Mouse (Mus musculus) brain, embryonic 14.5 days (tissue): Measurements from ENCODE around the gene Tas2r131.
"Not testable (repeated sequence)": the region's sequence is repeated elsewhere in the genome, so short reads cannot be mapped to it uniquely, and the experiment has no call there.

Experiments used
- CTCF ChIP-seq: fragments of 200-500 bp; IDR thresholded peaks from 2 replicates; pipeline ENCODE4 v1.5.1; 2012; ENCODE audit warnings: inconsistent platforms, mild to moderate bottlenecking, moderate library complexity, borderline replicate concordance; ENCODE audit not compliant: insufficient read depth, insufficient read length; ENCODE audit errors: extremely low read depth
- POLR2A ChIP-seq: fragments of 200-500 bp; IDR thresholded peaks from 2 replicates; pipeline ENCODE4 v1.6.1; 2012; ENCODE audit warnings: mild to moderate bottlenecking, inconsistent platforms, borderline replicate concordance; ENCODE audit not compliant: poor library complexity, insufficient read depth, insufficient read length, severe bottlenecking; ENCODE audit errors: extremely low read depth

DNA sequence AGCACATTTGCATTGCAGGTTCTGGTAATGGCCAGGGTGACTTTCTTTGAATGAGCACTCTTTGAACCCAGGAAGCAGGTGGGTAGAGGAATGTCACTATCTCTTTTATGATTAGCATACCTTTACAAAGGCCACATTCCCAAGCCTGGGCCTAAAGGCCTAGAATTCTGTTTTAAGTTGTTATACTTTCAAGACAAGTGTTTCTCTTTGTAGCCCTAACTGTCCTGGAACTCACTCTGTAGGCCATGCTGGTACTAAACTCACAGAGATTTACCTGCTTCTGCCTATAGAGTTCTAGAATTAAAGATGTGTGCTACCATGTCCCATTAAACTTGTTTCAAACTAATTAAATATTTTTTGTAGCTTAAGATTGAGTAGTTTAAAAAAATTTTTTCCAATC lies 16.3 kb downstream of the Tas2r131 start:
- not testable (repeated sequence) for TF ChIP-seq CTCF, POLR2A
